Mouse (Mus musculus): Measurements from ENCODE around the gene Acvr1.
A peak's percentile ranks its signal among the peaks of the same experiment; 100 is the strongest.

The Acvr1 gene

GRCm38 (mm10) chr2:58523097-58523496 is 43.9 kb downstream of the Acvr1 start:
- ATAC-seq (ENCODE audit: insufficient number of reproducible peaks, low FRiP score, low TSS enrichment) = no peak

- no peak for ATAC-seq (ENCODE audit: insufficient number of reproducible peaks, low FRiP score, low TSS enrichment)
These were observed 45.3 kb downstream of the Acvr1 start for GRCm38 (mm10) chr2:58521621-58522020.

GRCm38 (mm10) chr2:58520727-58521126 is 46.2 kb downstream of the Acvr1 start:
- no peak for ATAC-seq (ENCODE audit: insufficient number of reproducible peaks, low FRiP score, low TSS enrichment)

GRCm38 (mm10) chr2:58518517-58518916 is 48.4 kb downstream of the Acvr1 start:
- no peak for ATAC-seq (ENCODE audit: insufficient number of reproducible peaks, low FRiP score, low TSS enrichment)

GRCm38 (mm10) chr2:58516920-58517319 is 50.0 kb downstream of the Acvr1 start:
- ATAC-seq (ENCODE audit: insufficient number of reproducible peaks, low FRiP score, low TSS enrichment) = no peak

GRCm38 (mm10) chr2:58516000-58516399 is 51.0 kb downstream of the Acvr1 start:
- ATAC-seq (ENCODE audit: insufficient number of reproducible peaks, low FRiP score, low TSS enrichment) = peak; percentile 71

GRCm38 (mm10) chr2:58514489-58514888 is 52.5 kb downstream of the Acvr1 start:
- no peak for ATAC-seq (ENCODE audit: insufficient number of reproducible peaks, low FRiP score, low TSS enrichment)

- ATAC-seq (ENCODE audit: insufficient number of reproducible peaks, low FRiP score, low TSS enrichment) = no peak
These were observed 53.7 kb downstream of the Acvr1 start for GRCm38 (mm10) chr2:58513212-58513611.

- no peak for ATAC-seq (ENCODE audit: insufficient number of reproducible peaks, low FRiP score, low TSS enrichment)
These were observed 56.8 kb downstream of the Acvr1 start for GRCm38 (mm10) chr2:58510192-58510591.

GRCm38 (mm10) chr2:58505306-58506090 is 61.5 kb downstream of the Acvr1 start:
- ATAC-seq (ENCODE audit: insufficient number of reproducible peaks, low FRiP score, low TSS enrichment) = no peak

- ATAC-seq (ENCODE audit: insufficient number of reproducible peaks, low FRiP score, low TSS enrichment) = no peak
These were observed 70.1 kb downstream of the Acvr1 start for GRCm38 (mm10) chr2:58496647-58497410.

GRCm38 (mm10) chr2:58495271-58495670 is 71.7 kb downstream of the Acvr1 start:
- ATAC-seq (ENCODE audit: insufficient number of reproducible peaks, low FRiP score, low TSS enrichment) = no peak

- ATAC-seq (ENCODE audit: insufficient number of reproducible peaks, low FRiP score, low TSS enrichment) = no peak
These were observed 73.0 kb downstream of the Acvr1 start for GRCm38 (mm10) chr2:58493685-58494635.

GRCm38 (mm10) chr2:58489275-58489674 is 77.7 kb downstream of the Acvr1 start:
- no peak for ATAC-seq (ENCODE audit: insufficient number of reproducible peaks, low FRiP score, low TSS enrichment)

- no peak for ATAC-seq (ENCODE audit: insufficient number of reproducible peaks, low FRiP score, low TSS enrichment)
These were observed 78.6 kb downstream of the Acvr1 start for GRCm38 (mm10) chr2:58488404-58488803.

GRCm38 (mm10) chr2:58487279-58487560 is 79.7 kb downstream of the Acvr1 start:
- no peak for ATAC-seq (ENCODE audit: insufficient number of reproducible peaks, low FRiP score, low TSS enrichment)

- no peak for ATAC-seq (ENCODE audit: insufficient number of reproducible peaks, low FRiP score, low TSS enrichment)
These were observed 80.3 kb downstream of the Acvr1 start for GRCm38 (mm10) chr2:58486441-58487278.

- ATAC-seq (ENCODE audit: insufficient number of reproducible peaks, low FRiP score, low TSS enrichment) = no peak
These were observed 81.3 kb downstream of the Acvr1 start for GRCm38 (mm10) chr2:58485683-58486082.

GRCm38 (mm10) chr2:58485152-58485551 is 81.8 kb downstream of the Acvr1 start:
- no peak for ATAC-seq (ENCODE audit: insufficient number of reproducible peaks, low FRiP score, low TSS enrichment)

Measured in cerebellum, adult (tissue).